Mouse (Mus musculus) lung, adult 2 months (tissue): ENCODE data around the gene Syngr2.
A peak's percentile ranks its signal among the peaks of the same experiment; 100 is the strongest.

Experiments
- CTCF ChIP-seq: fragments of 200-500 bp; IDR thresholded peaks from 2 replicates; pipeline ENCODE4 v1.5.1; 2011; ENCODE audit warnings: mild to moderate bottlenecking, low read length, control low read depth; ENCODE audit not compliant: insufficient read depth
- POLR2A ChIP-seq: fragments of 200-500 bp; IDR thresholded peaks from 2 replicates; pipeline ENCODE4 v1.6.1; 2011; ENCODE audit warnings: low read depth, mild to moderate bottlenecking, control low read depth, low read length, borderline replicate concordance; ENCODE audit errors: extremely low read depth

- TF ChIP-seq POLR2A (peak; percentile 73; the same call in 1 of the 2 replicates), CTCF (no peak)
Observed at GRCm38 (mm10) chr11:117809407-117810311, at the start of gene Syngr2, which contains the start of gene Gm20708.
